Mouse (Mus musculus) hindbrain, postnatal 0 days (tissue): ENCODE measurements around the gene Gm20388. TPM values are rescaled to one million over a fixed set of nuclear protein-coding genes. Genes with fewer than 3 reads are reported as not detected.

Source experiments
- ATAC-seq: fragments of 200-750 bp; cut with Nextera tagmentation; 2 replicates; pipeline ENCODE4 v1.8.0; 2017; ENCODE audit warnings: mild to moderate bottlenecking, moderate TSS enrichment, moderate library complexity
- DNase-seq: peaks from one replicate; pipeline ENCODE4 v3.0.0-alpha.2; 2015; ENCODE audit warnings: low spot score
- H3K27ac ChIP-seq: fragments of 300-500 bp; sonication (generic); 2 replicates; pipeline ENCODE4 v1.5.1; 2014; ENCODE audit warnings: mild to moderate bottlenecking
- H3K27me3 ChIP-seq: fragments of 300-500 bp; sonication (generic); 2 replicates; pipeline ENCODE4 v1.6.1; 2014; ENCODE audit warnings: low read length, mixed read lengths; ENCODE audit not compliant: insufficient read depth
- H3K36me3 ChIP-seq: fragments of 300-500 bp; sonication (generic); 2 replicates; pipeline ENCODE4 v1.6.1; 2014; ENCODE audit warnings: low read length, mixed read lengths; ENCODE audit not compliant: insufficient read depth
- H3K4me1 ChIP-seq: fragments of 300-500 bp; sonication (generic); 2 replicates; pipeline ENCODE4 v1.6.1; 2014; ENCODE audit warnings: antibody characterized with exemption, low read length, mixed read lengths; ENCODE audit not compliant: insufficient read depth
- H3K4me2 ChIP-seq: fragments of 300-500 bp; sonication (generic); 2 replicates; pipeline ENCODE4 v1.6.1; 2014; ENCODE audit warnings: low read depth, mild to moderate bottlenecking, low read length, moderate library complexity, mixed read lengths
- H3K4me3 ChIP-seq: fragments of 300-500 bp; sonication (generic); 2 replicates; pipeline ENCODE4 v1.5.1; 2014; ENCODE audit warnings: low read length
- H3K9ac ChIP-seq: fragments of 300-500 bp; sonication (generic); replicated peaks from 2 replicates; pipeline ENCODE4 v1.6.1; 2014; ENCODE audit warnings: mild to moderate bottlenecking, low read length, moderate library complexity, mixed read lengths
- H3K9me3 ChIP-seq: fragments of 300-500 bp; sonication (generic); 2 replicates; pipeline ENCODE4 v1.6.1; 2016; ENCODE audit warnings: low read length, mixed read lengths
- CTCF ChIP-seq: IDR thresholded peaks from 2 replicates; pipeline ENCODE4 v1.5.1; 2016; ENCODE audit warnings: antibody characterized with exemption, control low read depth, low read depth
- WGBS: fragments of 180-500 bp; shearing (Covaris S2); extraction: QIAGEN DNeasy Blood & Tissue Kit; methylation state at CpG from one replicate; pipeline ENCODE4 v1.1.7; 2014; 5-methylcytosine and 5-hydroxymethylcytosine counted together
- polyA plus RNA-seq: library from polyadenylated mRNA; unstranded; fragments of >200 nt; fragmentation: Nextera tagmentation; extraction: Ambion mirVana; gene quantifications from 2 replicates; pipeline ENCODE4 v1.2.1, GENCODE M21; 2015
- total RNA-seq: library from RNA; depleted of rRNA; stranded (reverse); fragments of >200 nt; gene quantifications from 2 replicates; pipeline ENCODE4 v1.2.3, GENCODE M21; 2014

Gm20388 gene
- total and polyA plus RNA-seq, 2 experiments from 2014 or later: 71.3 TPM; not detected in 1

DNA sequence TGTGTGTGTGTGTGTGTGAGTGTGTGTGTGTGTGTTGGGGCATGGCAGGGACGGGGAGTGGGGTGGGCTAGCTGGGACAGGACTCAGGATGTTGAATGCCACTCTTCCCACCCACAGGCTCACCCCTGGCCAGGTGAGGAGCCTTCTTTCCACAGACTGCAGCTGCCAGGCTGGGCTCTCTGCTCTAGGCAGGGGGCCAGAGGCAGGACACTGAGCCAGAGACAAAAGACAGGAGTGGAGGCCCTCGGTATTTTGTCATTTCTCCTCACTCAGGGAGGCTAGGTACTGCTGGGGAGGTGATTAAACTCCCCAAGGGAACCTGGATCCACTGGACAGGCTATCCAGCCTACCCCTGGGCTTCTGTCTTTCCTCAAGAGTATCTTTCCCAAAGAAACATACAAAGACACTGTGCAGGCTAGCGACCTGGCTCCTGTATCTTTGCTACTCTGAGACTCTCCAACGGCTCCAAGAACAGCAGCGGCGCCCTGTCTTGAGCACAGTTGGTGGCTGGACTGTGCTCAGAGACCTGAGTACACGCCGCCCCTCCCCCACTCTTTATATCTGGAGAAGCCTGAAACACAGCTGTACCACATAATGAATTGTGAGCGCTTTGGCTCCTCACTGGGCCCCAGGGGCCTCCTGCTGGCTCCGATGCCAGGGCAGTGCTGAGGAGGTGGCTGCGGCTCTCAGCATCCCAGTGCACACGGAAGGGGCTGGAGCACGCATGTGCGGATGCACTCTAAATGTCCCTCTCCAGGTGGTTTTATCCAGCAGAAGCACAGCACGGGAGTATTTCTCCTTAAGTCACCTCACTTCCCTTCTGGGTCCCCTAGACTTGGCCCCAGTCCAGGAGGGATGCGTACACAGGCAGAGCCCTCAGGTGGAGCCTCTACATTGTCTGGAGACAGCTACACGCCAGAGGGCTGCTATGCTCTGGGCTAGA is 274.5 kb downstream of the Gm20388 start:
- Histone ChIP-seq H3K4me3 (no peak overlapping the region), H3K4me1 (peaks cover 9% of the 10 kb centered on the region), H3K27me3 (no peaks in the 10 kb centered on the region), H3K36me3 (no peaks in the 10 kb centered on the region), H3K9ac (peak overlapping the region; percentile 30), H3K27ac (0 out of 2 replicates have a peak overlapping the region, but pooled peaks have one; percentile 26), H3K9me3 (no peaks in the 10 kb centered on the region), H3K4me2 (peak overlapping the region; percentile 40)
- DNase-seq (peak; percentile 62), ATAC-seq (peak; percentile 30; the same call in 1 of the 2 replicates)
- TF ChIP-seq CTCF: no peak
- WGBS: 19% methylated on average over 16 of the region's 17 CpGs

DNA sequence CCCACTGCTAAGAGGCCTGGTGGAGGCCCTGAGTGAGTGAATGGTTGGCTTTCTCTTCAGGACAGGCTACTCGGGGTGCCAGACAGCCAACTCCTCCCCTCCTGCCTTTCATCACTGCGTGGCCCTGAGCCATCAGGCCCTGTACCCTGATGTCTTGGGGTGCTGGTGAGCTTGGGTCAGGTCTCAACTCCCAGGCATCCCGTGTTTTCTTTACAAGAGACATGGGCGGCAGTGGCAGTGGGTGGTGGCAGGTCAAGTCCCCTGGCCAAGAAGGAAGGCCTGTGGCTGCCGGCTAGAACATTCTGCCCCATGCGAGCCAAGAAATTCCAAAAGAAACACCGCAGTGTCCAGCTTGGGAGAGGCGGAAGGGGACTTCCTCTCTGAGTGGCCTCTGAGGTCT is 275.8 kb downstream of the Gm20388 start:
- ATAC-seq: no peak
- 37% methylated on average over 8 of the region's 8 CpGs for WGBS
- H3K27ac ChIP-seq: no peak overlapping the region

DNA sequence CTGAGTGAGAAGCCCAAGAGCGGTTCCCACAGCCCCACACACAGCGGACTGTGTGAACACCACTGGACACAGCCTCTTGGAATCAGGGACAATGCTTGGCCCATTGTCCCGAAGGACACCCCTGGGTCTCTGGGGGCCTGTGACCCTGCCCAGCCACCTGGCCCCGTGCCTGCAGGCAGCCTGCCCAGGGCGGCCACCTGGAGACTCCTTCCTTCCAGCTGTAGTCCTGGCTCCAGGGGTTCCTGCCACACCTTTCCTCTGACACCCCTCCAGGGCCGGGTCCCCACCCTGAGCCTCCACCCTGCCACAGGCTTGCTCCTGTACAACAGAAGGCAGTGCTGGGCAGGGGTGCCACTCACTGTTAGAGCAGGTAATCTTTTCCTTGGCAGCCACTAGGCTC is 277.9 kb downstream of the Gm20388 start:
- Histone ChIP-seq H3K9me3 (no peaks in the 10 kb centered on the region), H3K4me1 (peaks cover 18% of the 10 kb centered on the region), H3K9ac (no peak overlapping the region), H3K27ac (no peak overlapping the region), H3K27me3 (no peaks in the 10 kb centered on the region), H3K4me2 (no peak overlapping the region), H3K4me3 (no peak overlapping the region), H3K36me3 (no peaks in the 10 kb centered on the region)
- ATAC-seq: no peak
- 83% methylated on average over 6 of the region's 6 CpGs for whole genome bisulfite sequencing
- no peak for TF ChIP-seq CTCF
- DNase-seq: no peak

More for the DNA sequence above, 275.8 kb downstream of the Gm20388 start:
- no peak for TF ChIP-seq CTCF
- H3K36me3 ChIP-seq: no peaks in the 10 kb centered on the region
- no peak overlapping the region for H3K4me2 ChIP-seq
- H3K27me3 ChIP-seq: no peaks in the 10 kb centered on the region
- H3K4me3 ChIP-seq: no peak overlapping the region
- no peaks in the 10 kb centered on the region for H3K9me3 ChIP-seq
- peak; percentile 47 for DNase-seq
- peaks cover 18% of the 10 kb centered on the region for H3K4me1 ChIP-seq
- 0 out of 2 replicates have a peak overlapping the region, but pooled peaks have one; percentile 17 for H3K9ac ChIP-seq

DNA sequence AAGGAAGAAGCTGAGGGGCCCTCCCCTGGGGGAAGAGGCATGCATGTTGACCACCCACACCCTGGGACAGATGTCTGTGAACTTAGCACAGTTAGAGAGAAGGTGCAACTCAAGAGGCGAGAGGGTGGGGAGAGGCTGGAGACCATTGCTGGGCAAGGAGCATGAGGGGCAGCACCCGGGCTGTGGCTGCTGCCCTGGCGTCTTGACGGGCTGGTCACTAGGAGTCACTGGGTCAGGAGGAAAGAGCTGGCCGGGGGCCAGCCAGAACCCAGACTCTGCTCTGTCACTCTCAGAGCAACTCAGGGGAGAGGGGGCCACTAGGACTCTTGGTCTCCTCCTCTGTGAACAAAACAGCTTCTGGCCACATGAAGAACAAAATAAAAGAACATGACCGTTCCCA is 278.8 kb downstream of the Gm20388 start:
- Histone ChIP-seq H3K36me3 (no peaks in the 10 kb centered on the region), H3K9ac (no peak overlapping the region), H3K4me2 (no peak overlapping the region), H3K27ac (no peak overlapping the region), H3K4me1 (peaks cover 18% of the 10 kb centered on the region), H3K4me3 (no peak overlapping the region), H3K27me3 (no peaks in the 10 kb centered on the region), H3K9me3 (no peaks in the 10 kb centered on the region)
- TF ChIP-seq CTCF: no peak
- WGBS: 73% methylated on average over 6 of the region's 6 CpGs
- ATAC-seq: no peak
- DNase-seq: no peak

DNA sequence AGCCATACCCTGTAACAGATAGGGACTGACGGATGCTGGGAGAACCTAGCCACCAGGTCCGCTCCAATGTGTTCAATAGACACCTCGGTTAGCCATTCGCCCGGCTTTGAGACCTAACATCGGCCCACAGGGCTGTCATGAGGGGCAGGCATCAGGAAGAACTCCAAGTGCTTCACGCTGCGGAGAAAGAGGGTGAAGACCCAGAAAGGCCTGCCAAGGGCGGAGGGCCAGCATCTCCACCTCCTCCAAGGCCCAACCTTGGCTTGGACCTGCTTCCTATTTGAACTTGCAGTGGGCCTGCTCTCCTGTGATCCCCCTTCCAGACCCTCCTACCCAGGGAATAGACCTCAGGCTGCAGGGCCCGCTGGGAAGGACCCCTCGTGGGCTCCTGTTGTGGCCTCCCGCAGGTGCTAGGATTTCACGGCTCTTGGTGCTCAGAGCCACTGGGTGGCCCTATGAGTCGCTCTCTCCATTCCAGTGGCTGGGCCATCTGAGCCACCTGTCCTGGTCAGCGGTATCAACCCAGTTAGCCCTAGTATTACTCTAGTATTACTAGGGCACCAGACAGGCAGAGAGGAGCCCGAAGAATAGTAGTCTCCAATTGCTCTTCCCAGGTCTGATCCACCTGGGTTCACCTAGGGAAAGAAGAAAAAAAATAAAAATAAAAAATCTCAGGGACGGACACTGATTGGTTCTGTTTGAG is 279.6 kb downstream of the Gm20388 start:
- Histone ChIP-seq H3K27me3 (no peaks in the 10 kb centered on the region), H3K4me3 (no peak overlapping the region), H3K4me2 (no peak overlapping the region), H3K36me3 (no peaks in the 10 kb centered on the region), H3K4me1 (peaks cover 13% of the 10 kb centered on the region), H3K9ac (no peak overlapping the region), H3K9me3 (no peaks in the 10 kb centered on the region), H3K27ac (peak overlapping the region; percentile 17; the same call in 1 of the 2 replicates)
- no peak for TF ChIP-seq CTCF
- no peak for DNase-seq
- 75% methylated on average over 16 of the region's 17 CpGs for WGBS
- ATAC-seq: no peak

DNA sequence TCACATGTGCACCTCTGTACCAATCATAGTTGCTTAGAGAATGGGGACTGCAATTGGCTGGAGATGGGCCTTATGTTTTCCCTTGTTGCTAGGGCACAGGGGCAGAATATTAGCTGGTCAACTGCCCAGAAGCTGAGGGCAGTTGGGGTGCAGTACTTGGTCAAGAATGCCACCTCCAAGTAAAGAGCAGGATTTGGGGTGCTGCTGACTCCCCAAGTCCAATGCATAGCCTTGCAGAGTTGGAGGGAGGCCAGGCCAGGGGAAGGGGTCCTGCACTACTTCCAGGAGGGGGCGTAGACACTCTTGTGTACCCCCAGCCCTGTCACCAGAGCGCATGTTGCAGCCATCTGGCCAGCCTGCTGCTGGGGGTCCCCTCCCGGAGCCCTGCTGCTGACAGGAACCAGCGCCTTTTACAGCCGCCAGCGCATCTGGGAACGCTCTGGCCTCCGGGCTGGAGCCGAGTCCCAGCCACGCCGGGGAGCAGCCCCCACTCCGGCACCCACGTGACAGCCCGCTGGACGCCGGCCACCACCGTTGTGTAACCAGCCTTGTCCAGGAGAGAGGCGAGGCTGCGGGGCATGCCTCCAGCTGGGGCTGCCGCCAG is 280.3 kb downstream of the Gm20388 start:
- 14% methylated on average over 20 of the region's 20 CpGs for WGBS
- Histone ChIP-seq H3K27ac (peak overlapping the region; percentile 85), H3K4me2 (peak overlapping the region; percentile 49), H3K4me3 (no peak overlapping the region), H3K9me3 (no peaks in the 10 kb centered on the region), H3K9ac (peak overlapping the region; percentile 24; the same call in 1 of the 2 replicates), H3K27me3 (no peaks in the 10 kb centered on the region), H3K36me3 (no peaks in the 10 kb centered on the region), H3K4me1 (peaks cover 9% of the 10 kb centered on the region)
- peak; percentile 86 for DNase-seq
- peak; percentile 36; the same call in 1 of the 2 replicates for TF ChIP-seq CTCF
- peak; percentile 94 for ATAC-seq
